Mouse (Mus musculus) cortical plate, adult 2 months (tissue): ENCODE data around the gene Cdc42se2.

ENCODE experiments used
- CTCF ChIP-seq: fragments of 200-500 bp; IDR thresholded peaks from 2 replicates; pipeline ENCODE4 v1.5.1; 2011; ENCODE audit warnings: mild to moderate bottlenecking, control low read depth, low read length; ENCODE audit not compliant: insufficient read depth; ENCODE audit errors: extremely low read depth
- POLR2A ChIP-seq: fragments of 200-500 bp; IDR thresholded peaks from 2 replicates; pipeline ENCODE4 v1.6.1; 2011; ENCODE audit warnings: mild to moderate bottlenecking, low read length, control low read depth; ENCODE audit not compliant: insufficient read depth; ENCODE audit errors: extremely low read depth

- TF ChIP-seq CTCF (no peak), POLR2A (no peak)
These were observed 46.4 kb upstream of the Cdc42se2 start for GRCm38 (mm10) chr11:54833833-54834232.
